Mouse (Mus musculus) embryonic fibroblast, embryonic 13.5 days (primary cell): ENCODE results near the gene 2610318N02Rik.

Experiments
- CTCF ChIP-seq: IDR thresholded peaks from 2 replicates; pipeline ENCODE4 v1.5.1; 2011; ENCODE audit warnings: mild to moderate bottlenecking, control low read depth, low read length, moderate library complexity, borderline replicate concordance; ENCODE audit not compliant: insufficient read depth
- POLR2A ChIP-seq: IDR thresholded peaks from 2 replicates; pipeline ENCODE4 v1.6.1; 2011; ENCODE audit warnings: low read depth, mild to moderate bottlenecking, control low read depth, low read length, moderate library complexity

- TF ChIP-seq POLR2A (no peak), CTCF (no peak)
Observed at GRCm38 (mm10) chr16:17124119-17124870, 672 bp downstream of the 2610318N02Rik start.
